Comparison of ENCODE assay signal across 17 mouse cellular contexts in genomic region chr16:94095109-94095822, GRCm38 (mm10). TPM values are rescaled to one million over a fixed set of nuclear protein-coding genes. Genes with fewer than 3 reads are reported as not detected.
DNase-seq lines count a peak whose midpoint lies in the region; ATAC-seq and TF ChIP-seq lines count a peak whose summit lies in the region.
"Had no signal": no experiment of that assay in that cellular context is flagged by ENCODE, and none has a peak within 500 bp of the region (broad histone marks: within the 10 kb centered on the region; RNA-seq: fewer than 3 reads in every experiment).

No protein-coding gene starts in this region.

- peak; percentile 80 for DNase-seq in forebrain, postnatal 0 days
- DNase-seq in forebrain, embryonic 14.5 days (ENCODE audit: low spot score) = no peak
- DNase-seq in kidney, postnatal 4 days = peak; percentile 35 to 51
- DNase-seq in kidney, adult 11 months = no peak
- DNase-seq in brain, embryonic 14.5 days (ENCODE audit: low read depth) = peak; percentile 54
- DNase-seq in limb, embryonic 11.5 days (ENCODE audit: low spot score) = peak; percentile 65
- DNase-seq in spleen, postnatal 36 days (ENCODE audit: low spot score in 2 of 2) = no peak
- no peak for DNase-seq in left cerebral cortex, postnatal 36 days (ENCODE audit: low spot score in 2 of 2)
- DNase-seq: cerebellum, adult 8-10 months; gastrocnemius, postnatal 25 days; liver; thymus, postnatal 25 days had no signal

- H3K9ac ChIP-seq in forebrain, postnatal 0 days = no peak overlapping the region
- H3K9ac ChIP-seq in forebrain, embryonic 14.5 days (ENCODE audit: low read length) = no peak overlapping the region
- H3K9ac ChIP-seq in limb, embryonic 11.5 days (ENCODE audit: low read length) = no peak overlapping the region
- H3K9ac ChIP-seq: embryonic facial prominence, embryonic 15.5 days; lung, embryonic 15.5 days had no signal

- TF ChIP-seq CTCF in forebrain, postnatal 0 days (IDR thresholded peaks at IDR 0.05; ENCODE audit: low read depth) = no peak
- TF ChIP-seq CTCF in brain, embryonic 14.5 days (IDR thresholded peaks at IDR 0.05; ENCODE audit: borderline replicate concordance, extremely low read depth, insufficient read depth, insufficient read length) = no peak

- peaks cover 76% of the 10 kb centered on the region for H3K27me3 ChIP-seq in forebrain, postnatal 0 days (ENCODE audit: insufficient read depth, low read length)
- H3K27me3 ChIP-seq in forebrain, embryonic 14.5 days (replicated peaks; ENCODE audit: control insufficient read depth, insufficient read depth, low read length) = peaks cover 86% of the 10 kb centered on the region
- peaks cover 68% of the 10 kb centered on the region for H3K27me3 ChIP-seq in limb, embryonic 11.5 days (ENCODE audit: control insufficient read depth, insufficient read depth, low read length)

- no peak overlapping the region for H3K27ac ChIP-seq in forebrain, postnatal 0 days (ENCODE audit: low read depth, low read length)
- H3K27ac ChIP-seq in forebrain, embryonic 14.5 days (ENCODE audit: low read depth, low read length) = no peak overlapping the region
- H3K27ac ChIP-seq in limb, embryonic 11.5 days (replicated peaks; ENCODE audit: low read depth, low read length) = no peak overlapping the region
- H3K27ac ChIP-seq: embryonic facial prominence, embryonic 15.5 days; lung, embryonic 15.5 days had no signal

- intact Hi-C loops in left cerebral cortex, postnatal 36 days (cut with DNase I) = loop anchor here (2.0 kb wide), 1 partner anchor 14 kb away; no protein-coding TSS in a partner anchor

- no peak for TF ChIP-seq POLR2A in brain, embryonic 14.5 days (IDR thresholded peaks at IDR 0.05; ENCODE audit: borderline replicate concordance, extremely low read depth, insufficient read depth, insufficient read length, poor library complexity, severe bottlenecking)

- H3K4me1 ChIP-seq in forebrain, postnatal 0 days (ENCODE audit: insufficient read depth) = no peaks in the 10 kb centered on the region
- no peaks in the 10 kb centered on the region for H3K4me1 ChIP-seq in forebrain, embryonic 14.5 days (ENCODE audit: control insufficient read depth, insufficient read depth, low read length)
- H3K4me1 ChIP-seq in limb, embryonic 11.5 days (ENCODE audit: control insufficient read depth, insufficient read depth, low read length) = peaks cover 11% of the 10 kb centered on the region; the same call in 1 of the 2 replicates

- ATAC-seq in forebrain, postnatal 0 days = no peak
- ATAC-seq in forebrain, embryonic 14.5 days = no peak
- ATAC-seq in limb, embryonic 11.5 days (ENCODE audit: insufficient number of reproducible peaks, low FRiP score, low TSS enrichment, low read depth) = no peak
- ATAC-seq: intestine, postnatal 0 days had no signal

- H3K4me2 ChIP-seq in forebrain, postnatal 0 days (ENCODE audit: low read depth) = no peak overlapping the region
- no peak overlapping the region for H3K4me2 ChIP-seq in forebrain, embryonic 14.5 days (ENCODE audit: low read length)
- no peak overlapping the region for H3K4me2 ChIP-seq in limb, embryonic 11.5 days (ENCODE audit: low read depth, severe bottlenecking)
- H3K4me2 ChIP-seq: embryonic facial prominence, embryonic 15.5 days; lung, embryonic 15.5 days had no signal

- 1% methylated on average over 26 of the region's 26 CpGs for WGBS in forebrain, postnatal 0 days
- under 1% methylated on average over 26 of the region's 26 CpGs for WGBS in forebrain, embryonic 14.5 days
- under 1% methylated on average over 26 of the region's 26 CpGs for WGBS in limb, embryonic 11.5 days

- H3K4me3 ChIP-seq in forebrain, postnatal 0 days (ENCODE audit: low read depth, low read length) = no peak overlapping the region
- no peak overlapping the region for H3K4me3 ChIP-seq in forebrain, embryonic 14.5 days (ENCODE audit: low read depth, low read length)
- H3K4me3 ChIP-seq in limb, embryonic 11.5 days (ENCODE audit: low read depth, low read length) = no peak overlapping the region
- H3K4me3 ChIP-seq: embryonic facial prominence, embryonic 15.5 days; lung, embryonic 15.5 days; megakaryocyte, embryonic 14.5 days had no signal

- no peaks in the 10 kb centered on the region for H3K36me3 ChIP-seq in forebrain, postnatal 0 days (ENCODE audit: insufficient read depth)
- no peaks in the 10 kb centered on the region for H3K36me3 ChIP-seq in forebrain, embryonic 14.5 days (ENCODE audit: control insufficient read depth, insufficient read depth, low read length)
- H3K36me3 ChIP-seq in limb, embryonic 11.5 days (ENCODE audit: control insufficient read depth, insufficient read depth, low read length) = no peaks in the 10 kb centered on the region
- H3K36me3 ChIP-seq: embryonic facial prominence, embryonic 15.5 days; G1E; lung, embryonic 15.5 days had no signal

- H3K9me3 ChIP-seq in forebrain, postnatal 0 days (ENCODE audit: low read length) = no peaks in the 10 kb centered on the region
- no peaks in the 10 kb centered on the region for H3K9me3 ChIP-seq in forebrain, embryonic 14.5 days (replicated peaks; ENCODE audit: control insufficient read depth, low read length)
- H3K9me3 ChIP-seq in limb, embryonic 11.5 days (ENCODE audit: control insufficient read depth, low read length) = no peaks in the 10 kb centered on the region
- H3K9me3 ChIP-seq: embryonic facial prominence, embryonic 15.5 days; G1E; lung, embryonic 15.5 days had no signal

RNA-seq across cellular contexts. Expression of gene Sim2, which starts 10.5 kb away (rescaled TPM):
- 0.08 and 0.29 TPM in 2 replicates for total RNA-seq in forebrain, postnatal 0 days (2014; rRNA removed)
- polyA plus RNA-seq in forebrain, postnatal 0 days (2015; fragmentation: Nextera tagmentation; extraction: Ambion mirVana) = 0.04 and 0.27 TPM in 2 replicates
- 0.12 and 0.29 TPM in 2 replicates for polyA plus RNA-seq in forebrain, embryonic 14.5 days (2014; fragmentation: Nextera tagmentation; extraction: Ambion mirVana)
- 0.74 and 0.81 TPM in 2 replicates for polyA plus RNA-seq in brain, embryonic 14.5 days (2012; rRNA removed)
- polyA plus RNA-seq in limb, embryonic 11.5 days (2014; fragmentation: Nextera tagmentation; extraction: Ambion mirVana) = 2.6 and 2.7 TPM in 2 replicates
- total RNA-seq in left cerebral cortex, postnatal 36 days (2021) = under 1 TPM in 1 of 2 experiments, not detected in 1; 0.12 TPM
- total RNA-seq: G1E had no signal
- polyA plus RNA-seq: G1E; intestine, postnatal 0 days had no signal

Comparison
In these comparisons a context has a peak if more than half of its experiments do, and no peak if none do; other contexts are left out.
1. DNase-seq: peak in forebrain, postnatal 0 days (single experiment), kidney, postnatal 4 days (2 of 2), brain, embryonic 14.5 days (single experiment) and limb, embryonic 11.5 days (single experiment); none in forebrain, embryonic 14.5 days (single experiment), kidney, adult 11 months (single experiment), spleen, postnatal 36 days (0 of 2) and left cerebral cortex, postnatal 36 days (0 of 2).